Mouse (Mus musculus) NIH3T3 (cell line): ENCODE measurements around the gene Phtf2.

Source experiments
- DNase-seq: peaks from one replicate; pipeline ENCODE4 v3.0.0-alpha.2; 2012; ENCODE audit warnings: low read depth

Phtf2 gene

GRCm38 (mm10) chr5:20881915-20882800 lies at the start of gene Phtf2, which contains the start of gene Tmem60:
Gene Phtf2, minus strand, starts transcription at chr5:20882124.
Gene Tmem60, plus strand, starts transcription at chr5:20882191.
- DNase-seq: peak; percentile 99

GRCm38 (mm10) chr5:20931300-20931699 lies 49.4 kb upstream of the Phtf2 start:
- no peak for DNase-seq

DNA sequence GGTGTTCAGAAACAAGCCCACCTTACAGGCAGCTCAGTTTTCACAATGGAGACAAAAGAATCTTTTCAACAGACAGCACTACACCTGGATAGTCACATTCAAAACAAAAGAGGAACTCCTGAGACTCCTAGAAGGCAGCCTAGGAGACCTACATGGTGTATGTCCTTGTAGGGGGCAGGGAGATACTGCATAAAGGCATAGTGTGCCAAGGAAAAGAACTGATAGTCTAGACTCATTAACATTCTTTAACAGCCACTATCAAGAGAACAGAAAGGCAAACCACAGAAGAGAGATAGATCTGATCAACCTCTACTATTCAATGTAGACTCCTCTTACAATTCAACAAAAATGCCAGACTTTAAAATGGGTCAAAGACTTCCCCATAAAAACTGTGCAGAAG lies 48.5 kb upstream of the Phtf2 start:
- DNase-seq: no peak

DNA sequence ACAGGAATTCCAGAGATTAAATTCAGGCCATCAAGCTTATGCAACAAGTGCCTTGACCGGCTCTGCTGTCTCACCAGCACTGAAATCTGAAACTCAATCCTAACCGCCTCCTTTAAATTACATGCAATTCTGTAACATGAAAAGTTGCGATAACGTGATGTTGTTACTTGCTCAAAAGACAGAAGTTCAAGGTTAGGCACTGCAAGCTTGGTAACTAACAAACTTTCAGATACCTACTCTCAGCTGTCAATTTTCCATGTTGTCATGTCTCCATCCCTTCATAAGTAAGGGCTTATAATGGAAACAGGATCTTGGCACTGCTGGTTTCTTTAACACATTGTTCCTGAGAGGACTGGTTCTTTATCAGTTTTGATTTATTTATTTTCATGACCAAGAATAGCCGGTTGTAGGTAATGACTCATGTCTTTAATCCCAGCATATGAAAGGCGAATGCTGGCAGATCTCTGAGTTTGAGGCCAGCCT lies 47.8 kb upstream of the Phtf2 start:
- DNase-seq: peak; percentile 75

- DNase-seq: peak; percentile 39
Measured at GRCm38 (mm10) chr5:20925451-20925850, 43.5 kb upstream of the Phtf2 start.

GRCm38 (mm10) chr5:20924608-20925007 lies 42.7 kb upstream of the Phtf2 start:
- DNase-seq: no peak

GRCm38 (mm10) chr5:20919566-20919965 lies 37.6 kb upstream of the Phtf2 start:
- DNase-seq: no peak

- no peak for DNase-seq
Measured at GRCm38 (mm10) chr5:20918967-20919366, 37.0 kb upstream of the Phtf2 start.

DNA sequence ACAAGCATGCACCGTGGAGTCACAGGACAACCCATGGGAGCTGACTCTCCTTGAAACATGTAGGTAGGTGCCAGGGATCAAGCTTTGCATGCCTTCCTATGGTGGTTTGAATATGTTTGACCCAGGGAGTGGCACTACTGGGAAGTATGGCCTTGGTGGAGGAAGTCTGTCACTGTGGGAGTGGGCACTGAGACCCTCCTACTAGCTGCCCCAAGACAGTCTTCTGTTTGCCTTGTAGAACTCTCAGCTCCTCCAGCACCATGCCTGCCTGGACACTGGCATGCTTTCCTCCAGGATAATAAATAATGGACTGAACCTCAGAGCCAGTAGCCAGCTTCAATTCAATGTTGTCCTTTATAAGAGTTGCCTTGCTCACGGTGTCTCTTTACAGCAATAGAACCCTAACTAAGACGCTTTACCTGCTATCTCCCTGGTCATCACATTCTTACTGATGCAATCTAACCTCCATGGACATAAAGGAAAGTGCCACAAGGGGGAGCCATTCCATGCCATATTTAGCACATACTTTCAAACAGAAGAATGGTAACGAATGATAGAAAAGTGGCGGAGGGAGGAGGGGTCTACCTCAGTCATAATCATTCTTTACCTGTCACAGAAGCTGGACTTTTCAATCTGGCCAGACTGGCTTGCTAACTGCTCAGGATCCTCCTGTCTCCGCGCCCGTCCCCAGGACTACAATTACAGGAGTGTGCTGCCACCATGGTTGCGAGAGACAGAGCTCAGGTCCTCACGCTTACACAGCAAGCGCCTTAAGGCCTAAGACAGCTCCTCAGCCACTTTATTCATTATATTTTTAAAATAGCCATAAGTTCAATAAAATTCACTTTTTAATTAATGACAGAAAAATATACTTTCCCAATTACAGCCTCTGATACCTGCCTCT lies 31.7 kb upstream of the Phtf2 start:
- peak; percentile 83 for DNase-seq

GRCm38 (mm10) chr5:20911741-20912140 lies 29.8 kb upstream of the Phtf2 start:
- no peak for DNase-seq

GRCm38 (mm10) chr5:20906191-20906590 lies 24.3 kb upstream of the Phtf2 start:
- no peak for DNase-seq

DNA sequence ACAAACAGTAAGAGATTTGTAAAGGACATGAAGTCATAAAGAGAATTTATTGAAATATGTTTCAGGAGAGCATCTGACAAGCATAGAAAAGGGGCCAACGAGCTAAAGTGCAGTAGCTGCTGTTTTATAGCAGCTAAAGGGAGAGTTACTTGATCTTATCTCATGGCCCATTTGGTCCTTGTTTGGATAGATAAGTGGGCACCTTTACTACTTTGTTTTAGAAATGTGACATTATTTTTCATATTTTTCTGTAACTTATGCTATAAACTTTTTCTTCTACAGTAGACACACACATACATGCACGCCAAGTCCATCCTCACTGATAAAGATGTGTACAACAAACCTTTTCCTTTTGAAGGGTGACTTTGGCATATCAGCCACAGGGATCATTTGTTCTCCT lies 23.5 kb upstream of the Phtf2 start:
- no peak for DNase-seq

DNA sequence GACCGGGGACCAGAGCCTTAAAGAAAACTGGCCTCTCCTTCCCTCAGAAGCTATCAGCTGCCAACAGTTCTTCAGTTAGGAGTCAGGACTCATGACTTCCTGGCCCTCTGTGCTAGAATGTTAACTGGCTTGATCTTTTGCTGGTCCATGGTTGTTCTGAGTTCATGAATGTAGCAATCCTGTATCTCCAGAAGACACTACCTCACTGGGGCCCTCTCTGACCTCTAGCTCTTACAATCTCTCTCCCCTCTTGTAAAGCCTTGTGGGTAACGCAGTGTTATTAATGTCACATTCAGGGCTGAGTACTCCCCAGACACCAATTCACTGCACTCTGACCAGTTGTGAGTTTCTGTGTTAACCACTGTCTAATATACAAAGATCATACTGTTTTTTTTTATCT lies 22.7 kb upstream of the Phtf2 start:
- no peak for DNase-seq

DNA sequence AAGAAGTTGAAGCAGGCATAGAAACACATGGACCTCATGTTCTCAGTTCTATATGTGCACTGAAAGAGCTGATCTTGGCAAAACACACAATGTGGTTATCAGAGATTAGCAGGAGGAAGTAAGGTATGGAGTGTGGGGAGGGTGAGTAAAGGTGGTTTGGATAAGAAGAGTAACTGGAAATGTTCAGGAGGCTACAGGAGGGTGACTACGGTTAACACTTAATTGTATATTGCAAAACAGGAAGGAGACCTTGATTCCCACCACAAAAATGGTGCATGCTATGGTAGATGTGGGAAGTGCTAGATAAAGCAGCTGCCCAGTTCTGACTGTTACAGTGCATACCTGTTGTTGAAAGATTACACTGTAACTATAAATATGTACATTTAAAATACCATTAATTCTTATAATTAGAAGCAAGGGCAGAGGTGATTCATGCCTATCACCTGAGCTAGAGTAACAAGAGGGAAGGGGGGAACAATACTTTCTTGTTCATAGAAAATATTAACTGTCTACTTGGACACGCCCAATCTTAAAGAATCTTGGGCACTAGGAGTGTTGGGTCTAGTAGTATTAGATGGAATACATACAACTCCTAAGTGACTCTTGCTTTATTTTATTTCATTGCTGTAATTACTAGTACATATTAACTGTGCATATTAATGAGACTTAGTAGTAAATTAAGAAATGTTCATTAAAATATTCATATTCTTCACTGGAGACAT lies 15.7 kb upstream of the Phtf2 start:
- no peak for DNase-seq

DNA sequence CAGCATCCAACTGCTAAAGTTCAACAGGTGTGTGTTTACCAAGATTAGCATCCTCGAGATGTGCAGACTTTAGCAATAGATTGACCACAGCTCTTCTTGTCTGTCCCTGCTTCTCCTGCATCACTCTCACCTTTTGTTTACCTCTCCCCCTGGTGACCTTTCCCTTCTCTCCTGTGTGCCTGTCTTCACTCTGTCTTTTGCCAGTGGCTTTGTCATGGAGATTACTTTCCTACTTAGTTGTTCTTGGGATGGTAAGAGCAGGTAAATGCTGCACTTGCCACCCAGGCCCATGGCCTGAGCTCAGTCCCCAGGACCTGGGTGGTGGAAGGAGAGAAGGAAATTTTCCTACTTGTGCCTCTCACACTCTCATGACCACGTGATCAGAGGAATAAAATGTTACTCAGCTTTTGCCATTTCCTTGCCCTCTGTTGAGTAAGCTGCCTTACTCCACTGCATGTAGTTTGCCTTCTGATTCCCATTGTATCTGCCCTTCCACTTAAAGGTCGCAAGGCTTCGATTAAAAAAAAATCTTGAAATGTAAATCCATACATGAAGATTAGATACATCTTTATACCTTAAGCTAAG lies 2.2 kb upstream of the Phtf2 start:
- DNase-seq: peak; percentile 18

DNA sequence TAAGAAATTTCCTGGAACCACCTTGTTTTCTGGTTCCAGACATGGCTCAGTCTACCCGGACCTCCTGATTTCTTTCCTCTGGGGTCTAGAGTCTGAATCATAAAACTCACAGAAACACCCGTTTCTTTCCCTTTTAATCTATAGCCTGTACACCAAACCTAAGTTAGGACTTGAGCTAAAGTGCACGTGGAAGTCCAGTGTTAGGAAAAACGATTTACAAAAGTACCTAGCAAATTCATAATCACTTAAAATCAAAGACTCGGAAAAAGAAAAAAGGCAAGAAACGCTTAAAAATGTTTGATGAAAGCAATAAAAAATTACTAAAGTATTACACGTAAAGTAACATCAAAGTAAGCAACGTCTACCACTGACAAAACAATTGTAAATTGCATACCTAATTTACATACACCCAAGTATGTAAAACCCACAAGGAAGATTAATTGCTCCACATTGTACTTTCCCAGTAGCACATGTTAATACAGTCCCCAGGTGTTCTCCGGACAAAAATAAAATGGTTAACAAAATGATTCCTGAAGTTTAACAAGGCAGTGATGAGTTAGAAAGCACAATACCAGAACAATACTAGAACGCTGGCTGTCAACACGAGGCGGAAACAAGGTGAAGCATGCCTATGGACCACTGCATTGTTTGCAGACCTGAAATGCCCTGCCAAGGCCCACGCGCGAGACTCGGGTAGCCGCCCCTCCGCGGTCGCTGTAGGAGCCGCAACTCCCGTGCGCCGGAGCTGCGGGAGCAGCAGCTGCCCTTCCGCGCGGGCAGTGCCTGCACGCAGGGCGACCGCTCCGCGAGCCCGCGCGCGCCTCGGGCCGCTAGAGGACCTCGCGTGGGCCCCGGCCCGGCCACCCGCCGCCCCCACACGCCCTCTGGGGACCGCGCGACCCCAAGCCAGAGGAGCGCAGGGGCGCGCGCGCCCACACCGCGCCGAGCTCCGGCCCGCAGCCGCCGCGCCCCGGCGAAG lies 838 bp downstream of the Phtf2 start:
- DNase-seq: peak; percentile 59

GRCm38 (mm10) chr5:20880386-20880785 lies 1.5 kb downstream of the Phtf2 start:
- DNase-seq: peak; percentile 21

- DNase-seq: no peak
Measured at GRCm38 (mm10) chr5:20876934-20877426, 4.9 kb downstream of the Phtf2 start.

DNA sequence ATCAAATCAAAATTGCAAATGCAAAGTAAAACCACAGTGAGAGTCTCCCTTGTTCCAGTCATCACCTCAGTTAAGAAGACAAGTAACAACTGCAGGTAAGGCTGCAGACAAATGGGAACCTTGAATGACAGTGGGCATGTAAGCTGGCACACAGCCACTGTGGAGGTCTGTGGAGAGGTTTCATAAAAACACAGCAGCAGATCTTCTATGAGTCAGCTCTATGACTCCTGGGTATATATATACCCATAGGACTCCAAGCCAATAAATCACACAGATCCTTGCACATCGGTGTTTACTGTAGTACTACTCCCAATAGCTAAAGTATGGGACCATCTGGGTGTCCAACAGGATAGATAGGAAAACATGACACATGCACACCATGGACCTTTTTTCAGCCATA lies 8.8 kb downstream of the Phtf2 start:
- DNase-seq: peak; percentile 54

DNA sequence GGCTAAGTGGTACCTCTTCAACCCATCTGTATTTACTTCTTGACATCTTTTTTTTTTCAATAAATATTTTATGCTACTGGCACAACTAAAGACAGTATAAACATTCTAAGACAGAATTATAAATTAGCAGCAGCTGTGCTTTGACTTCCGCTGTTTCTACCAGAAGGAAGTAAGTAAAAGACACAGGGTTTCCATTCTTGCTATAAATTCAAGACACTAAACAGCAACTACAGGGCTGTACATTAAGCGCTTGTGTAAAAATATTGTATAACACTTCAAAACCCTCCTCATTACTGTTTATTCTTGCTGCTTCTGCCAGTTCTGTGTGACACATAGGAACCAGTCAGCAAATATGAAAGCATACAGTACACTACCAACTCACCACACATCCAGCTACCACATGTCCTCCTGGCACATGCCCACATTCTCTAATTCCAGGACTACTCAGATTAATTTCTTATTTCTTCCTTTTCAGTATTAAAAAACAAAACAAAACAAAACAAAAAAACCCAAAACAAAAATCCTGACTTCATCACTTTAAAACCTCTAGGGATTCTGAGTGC lies 16.6 kb downstream of the Phtf2 start:
- DNase-seq: peak; percentile 17
